Mouse (Mus musculus) E14TG2a.4 (cell line): Measurements from ENCODE around the gene Hdac10.

Experiments
- CTCF ChIP-seq: conservative IDR thresholded peaks from 2 replicates; pipeline ENCODE4 v1.5.1; 2014; ENCODE audit warnings: low read length
- NANOG ChIP-seq: IDR thresholded peaks from 2 replicates; pipeline ENCODE4 v1.6.1; 2014; ENCODE audit warnings: borderline replicate concordance, low read length, mixed read lengths
- POU5F1 ChIP-seq: IDR thresholded peaks from 2 replicates; pipeline ENCODE4 v1.6.1; 2014; ENCODE audit warnings: low read length, borderline replicate concordance

DNA sequence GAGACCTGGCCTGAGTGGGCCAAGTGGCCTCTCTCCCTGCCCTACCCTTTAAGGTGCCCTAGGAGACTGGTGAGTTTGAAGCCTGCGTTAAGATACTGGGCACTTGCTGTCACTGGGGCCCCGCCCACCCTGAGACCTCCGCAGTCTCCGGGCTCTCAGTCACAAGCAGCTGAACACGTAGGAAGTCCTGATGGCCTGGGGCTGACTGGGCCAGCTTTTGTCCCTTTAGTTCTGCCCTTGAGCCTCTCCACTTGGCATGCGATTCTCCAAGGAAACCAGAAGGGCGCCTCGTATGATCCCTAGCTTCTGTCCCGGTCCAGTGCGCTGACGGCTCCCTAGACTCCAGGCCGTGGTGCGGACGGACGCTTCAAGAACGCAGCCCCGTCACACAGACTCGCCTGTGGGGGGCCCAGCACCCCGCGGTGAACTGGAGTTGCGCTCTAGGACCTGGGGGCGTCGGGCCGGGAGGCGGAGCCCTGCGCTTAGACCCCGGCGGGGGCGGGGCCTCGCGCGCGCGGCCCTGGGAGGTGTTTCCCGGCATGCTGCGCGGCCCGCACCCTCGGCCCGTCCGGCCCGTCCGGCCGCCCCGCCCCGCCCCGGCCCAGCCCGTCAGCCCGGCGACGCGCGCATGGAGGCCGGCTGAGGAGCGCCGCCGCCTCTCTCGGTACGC is 52.9 kb downstream of the Hdac10 start:
- TF ChIP-seq CTCF (no peak), POU5F1 (no peak), NANOG (no peak)
